Mouse (Mus musculus): ENCODE data around the gene Crk.

Gene Crk

GRCm38 (mm10) chr11:75678747-75679438 lies at the start of gene Crk:
Gene Crk, plus strand, starts transcription at chr11:75679259.
- DNase-seq (ENCODE audit: low spot score in 2 of 2): peak; percentile 90 to 97

GRCm38 (mm10) chr11:75630098-75630497 lies 49.0 kb upstream of the Crk start:
- no peak for DNase-seq (ENCODE audit: low spot score in 2 of 2)

DNA sequence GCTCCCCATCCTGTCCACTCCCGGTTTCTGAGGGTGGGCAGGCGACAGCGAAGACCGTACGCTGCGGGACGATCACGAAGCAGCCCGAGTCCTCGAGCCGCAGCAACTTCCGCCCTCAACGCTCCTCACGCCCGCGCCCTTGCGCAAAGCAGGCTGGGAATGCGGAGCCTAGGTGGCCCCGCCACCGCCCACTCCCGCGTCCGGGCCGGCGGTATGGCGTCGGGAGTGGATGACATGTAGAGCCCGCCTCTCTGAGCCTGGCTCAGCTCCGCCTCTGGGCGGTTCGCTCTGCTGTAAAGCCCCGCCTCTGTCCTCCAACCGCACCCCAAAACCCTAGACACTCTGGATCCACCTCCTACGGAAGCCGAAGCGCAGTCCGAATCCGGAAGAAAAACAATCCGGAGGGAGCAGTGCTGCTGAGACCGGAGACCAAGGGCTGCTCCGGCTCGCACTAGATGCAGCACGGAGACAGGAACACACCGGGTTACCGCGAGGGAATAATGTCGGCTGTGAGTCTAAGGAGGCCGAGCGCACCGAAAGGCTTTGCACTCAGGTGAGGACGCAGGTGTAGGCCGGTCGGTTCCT lies 48.3 kb upstream of the Crk start, which contains the start of gene Inpp5k:
Gene Inpp5k (plus strand): TSS at position 344 of the 585 bp plus-strand sequence.
- DNase-seq (ENCODE audit: low spot score in 2 of 2): peak; percentile 96 to 98

DNA sequence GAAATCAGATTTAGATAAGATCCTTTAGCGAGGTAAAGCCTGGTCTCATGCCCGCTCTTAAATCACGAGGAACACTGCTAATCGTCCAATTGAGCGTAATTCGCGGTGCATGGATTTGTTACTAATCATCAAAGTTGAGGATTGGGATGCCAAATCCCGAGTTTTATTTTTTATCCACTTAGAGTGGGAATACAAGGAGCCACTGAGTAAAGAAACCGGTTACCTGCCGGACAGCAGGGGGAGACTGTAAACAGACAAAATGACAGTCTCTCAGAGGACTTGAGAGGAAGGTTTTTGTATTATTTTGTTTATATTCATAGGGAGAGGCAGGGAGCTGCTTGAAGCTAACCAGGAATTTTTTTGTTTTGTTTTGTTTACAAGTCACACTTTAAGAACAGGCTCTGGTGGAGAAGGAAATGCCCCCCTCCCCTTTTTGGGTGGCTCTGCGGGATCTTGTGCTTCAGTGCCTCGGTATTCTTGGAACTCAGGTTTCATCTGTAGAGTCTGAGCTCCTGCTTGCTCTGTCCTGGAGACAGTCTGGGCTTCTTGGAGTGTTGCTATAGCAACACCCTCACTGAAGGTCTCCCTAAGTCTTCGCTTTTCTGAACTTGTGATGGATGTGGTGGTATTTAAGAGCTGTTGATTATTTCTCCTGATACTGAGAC lies 47.4 kb upstream of the Crk start:
- no peak for DNase-seq (ENCODE audit: low spot score in 2 of 2)

GRCm38 (mm10) chr11:75632921-75633320 lies 46.1 kb upstream of the Crk start:
- DNase-seq (ENCODE audit: low spot score in 2 of 2): no peak

DNA sequence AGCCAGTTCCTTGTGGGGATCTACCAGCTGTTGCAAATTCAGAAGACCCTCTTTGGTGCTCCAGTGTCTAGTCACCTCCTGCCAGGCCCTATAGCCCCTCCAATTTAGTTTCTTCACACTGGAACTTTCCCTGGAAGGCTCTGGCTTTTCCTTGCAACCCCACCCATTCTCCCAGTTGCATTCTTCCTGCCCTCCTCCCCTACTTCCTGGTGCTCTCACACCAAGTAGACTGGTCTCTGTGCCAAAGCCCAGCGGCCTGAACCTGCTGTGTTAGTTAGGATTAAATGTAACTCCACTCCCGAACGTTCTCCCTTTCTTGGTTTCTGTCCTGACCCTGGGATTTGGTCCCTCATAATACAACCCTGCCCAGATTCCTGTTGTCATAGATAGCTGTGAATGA lies 44.3 kb upstream of the Crk start:
- DNase-seq (ENCODE audit: low spot score in 2 of 2): no peak

DNA sequence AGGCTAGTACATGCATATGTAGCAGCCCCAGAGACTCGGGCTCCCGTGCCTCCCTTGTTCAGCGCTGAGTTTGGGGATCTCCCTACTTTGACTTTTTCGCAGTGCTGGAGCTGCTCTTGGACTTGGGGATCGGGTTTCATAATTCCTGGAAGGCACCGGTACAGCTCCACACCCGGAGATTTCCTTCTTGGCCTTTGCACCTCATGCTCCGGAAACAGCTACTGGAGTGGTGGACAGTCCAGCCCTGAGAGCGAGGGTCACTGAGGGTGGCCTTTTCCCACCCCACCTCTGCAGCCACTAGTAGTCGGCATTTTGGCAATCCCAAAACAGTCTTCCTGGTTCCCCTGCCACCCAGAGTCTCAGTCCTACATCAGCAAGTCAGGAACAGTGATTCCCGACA lies 43.7 kb upstream of the Crk start:
- no peak for DNase-seq (ENCODE audit: low spot score in 2 of 2)

DNA sequence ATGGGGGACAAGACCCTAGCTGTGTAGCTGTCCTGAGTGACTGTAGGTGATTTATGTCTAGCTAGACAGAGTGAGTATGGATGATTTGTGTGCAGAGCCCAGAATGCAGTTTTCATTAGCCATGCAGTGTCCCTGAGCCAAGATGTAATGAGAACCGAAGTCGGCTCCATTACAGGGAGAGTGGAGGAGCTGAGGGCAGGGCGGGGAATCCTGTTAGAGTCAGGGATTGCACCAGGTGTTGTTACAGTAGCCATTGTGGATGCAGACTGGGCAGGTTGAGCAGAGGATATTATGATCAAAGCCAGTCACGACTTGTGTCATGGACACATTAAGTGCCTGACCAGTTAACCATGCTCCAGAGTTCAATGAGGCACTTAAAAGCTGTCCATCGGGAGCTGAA lies 35.7 kb upstream of the Crk start:
- DNase-seq (ENCODE audit: low spot score in 2 of 2): no peak

DNA sequence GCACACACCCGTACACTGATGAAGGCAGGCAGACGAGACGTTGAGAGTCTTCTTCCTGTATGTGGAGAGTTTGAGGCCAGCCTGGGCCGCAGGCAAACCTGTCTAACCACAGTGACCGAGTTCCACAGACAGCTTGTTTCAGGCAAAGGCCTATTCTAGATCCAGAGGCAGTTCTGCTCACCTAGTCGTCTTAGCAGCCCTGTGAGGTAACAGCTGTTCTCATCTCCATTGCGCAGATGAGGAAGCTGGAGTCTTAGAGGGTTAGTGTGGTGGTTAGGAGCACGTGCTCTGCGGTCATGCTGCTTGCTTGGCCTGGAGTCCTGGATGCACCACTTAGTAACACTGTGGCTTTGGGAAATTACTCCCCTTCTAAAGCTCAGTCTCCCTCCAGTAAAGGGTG lies 34.4 kb upstream of the Crk start:
- no peak for DNase-seq (ENCODE audit: low spot score in 2 of 2)

GRCm38 (mm10) chr11:75647681-75648211 lies 31.3 kb upstream of the Crk start:
- peak in 1 of 2 experiments; percentile 48 for DNase-seq (ENCODE audit: low spot score in 2 of 2)

GRCm38 (mm10) chr11:75649155-75649561 lies 29.9 kb upstream of the Crk start:
- DNase-seq (ENCODE audit: low spot score in 2 of 2): no peak

DNA sequence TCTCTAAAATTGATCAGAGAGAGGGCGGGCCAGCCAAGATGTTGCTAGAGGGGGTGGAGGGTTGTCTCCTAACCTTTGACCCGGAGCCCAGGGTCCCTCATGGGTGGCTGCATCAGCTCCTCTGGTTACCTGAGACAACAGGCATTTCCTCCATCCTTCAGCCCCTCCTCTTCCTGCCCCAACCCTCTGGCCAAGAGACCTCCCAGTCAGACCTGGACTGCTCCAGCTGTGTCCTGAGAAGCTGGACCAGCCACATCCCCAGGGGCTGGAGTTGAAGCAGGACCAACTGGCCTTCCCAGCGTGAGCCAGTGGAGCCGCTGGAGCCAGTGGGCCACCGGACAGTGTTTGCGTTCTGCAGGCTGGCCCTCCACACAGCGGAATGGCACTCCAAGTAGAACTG lies 28.7 kb upstream of the Crk start, which contains the start of gene Myo1c:
Gene Myo1c (plus strand): TSS at position 194 of the 400 bp plus-strand sequence.
- DNase-seq (ENCODE audit: low spot score in 2 of 2): no peak

- no peak for DNase-seq (ENCODE audit: low spot score in 2 of 2)
These were observed 28.1 kb upstream of the Crk start for GRCm38 (mm10) chr11:75650958-75651425.

GRCm38 (mm10) chr11:75651426-75652221 lies 27.4 kb upstream of the Crk start:
- DNase-seq (ENCODE audit: low spot score in 2 of 2): peak in 1 of 2 experiments; percentile 79

DNA sequence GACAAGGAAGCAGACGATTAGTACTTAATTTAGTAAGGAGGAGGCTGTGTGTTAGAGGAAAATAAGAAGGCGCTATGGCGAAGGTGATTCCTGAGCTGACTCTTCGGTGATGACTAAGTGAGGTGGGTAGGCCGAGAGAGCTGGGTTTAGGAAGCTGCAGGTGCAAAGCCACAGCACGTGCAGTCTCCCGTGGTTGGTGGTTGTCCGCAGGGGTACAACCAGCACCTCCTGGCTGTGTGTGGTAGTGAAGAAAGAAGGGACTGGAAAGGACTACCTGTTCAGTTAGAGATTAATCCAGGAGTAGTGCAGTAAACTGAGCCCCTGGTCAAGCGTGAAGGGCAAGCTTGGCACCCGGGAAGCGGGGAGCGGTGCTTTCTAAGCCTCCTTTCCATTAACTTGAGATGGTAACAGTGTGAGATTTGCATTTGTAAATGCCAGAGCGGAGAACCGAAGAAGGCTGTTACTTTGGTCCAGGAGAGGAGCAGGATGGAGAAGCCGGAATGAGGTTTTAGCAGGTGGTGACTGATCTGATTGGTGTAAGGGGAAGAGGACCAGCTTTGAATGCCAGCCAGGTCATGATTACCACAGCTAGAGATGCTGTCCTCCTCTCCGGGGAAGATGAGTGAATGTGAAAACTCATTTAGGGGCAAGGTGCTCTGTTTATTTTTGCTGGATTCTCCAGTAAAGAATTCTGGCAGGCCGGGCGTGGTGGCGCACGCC lies 26.7 kb upstream of the Crk start:
- peak in 1 of 2 experiments; percentile 72 for DNase-seq (ENCODE audit: low spot score in 2 of 2)

GRCm38 (mm10) chr11:75652942-75653684 lies 25.9 kb upstream of the Crk start:
- DNase-seq (ENCODE audit: low spot score in 2 of 2): no peak

DNA sequence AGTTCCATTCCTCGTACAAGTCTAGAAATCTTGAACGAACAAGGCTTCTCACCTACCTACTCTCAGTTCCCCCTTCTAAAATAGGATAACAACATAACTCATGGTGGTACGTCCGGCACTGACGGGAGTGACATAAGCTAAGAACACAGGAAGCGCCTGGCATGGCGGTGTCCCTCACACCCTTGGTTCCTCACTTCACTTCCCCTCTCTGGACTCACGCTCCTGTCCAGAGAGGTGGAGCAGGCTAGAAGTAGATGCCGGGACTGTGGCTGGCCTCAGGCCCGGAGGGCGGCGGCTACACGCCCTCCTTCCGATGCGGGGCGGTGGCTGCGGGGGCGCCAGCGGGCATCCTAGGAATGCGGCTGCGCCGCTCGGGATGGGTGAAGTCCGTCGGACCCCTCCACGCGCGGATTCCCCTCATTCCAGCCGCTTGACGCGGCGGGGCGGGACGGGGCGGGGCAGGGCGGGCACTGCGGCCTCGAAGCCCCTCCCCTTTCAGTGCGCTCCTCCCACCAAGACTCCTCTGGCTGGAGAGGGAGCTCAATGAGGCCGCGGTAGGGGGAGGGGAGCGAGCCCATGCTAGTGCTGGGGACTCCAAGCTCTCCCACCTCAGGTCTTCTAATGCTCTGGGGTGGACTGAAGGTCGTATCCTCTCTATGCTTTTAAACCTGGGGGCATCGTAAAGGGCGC lies 25.1 kb upstream of the Crk start:
- peak in 1 of 2 experiments; percentile 51 for DNase-seq (ENCODE audit: low spot score in 2 of 2)

- DNase-seq (ENCODE audit: low spot score in 2 of 2): no peak
These were observed 24.3 kb upstream of the Crk start for GRCm38 (mm10) chr11:75654471-75655390.

All from left cerebral cortex, adult 9 months (tissue).